Mouse (Mus musculus) myocyte (in vitro differentiated cells): ENCODE measurements around the gene Gm45808. TPM values are rescaled to one million over a fixed set of nuclear protein-coding genes. Genes with fewer than 3 reads are reported as not detected.
A peak's percentile ranks its signal among the peaks of the same experiment; 100 is the strongest.
"Not testable (repeated sequence)": the region's sequence is repeated elsewhere in the genome, so short reads cannot be mapped to it uniquely, and the experiment has no call there.

ENCODE experiments used
- H3K27me3 ChIP-seq: one replicate; pipeline ENCODE4 v1.6.1; 2011; ENCODE audit not compliant: control insufficient read depth, insufficient read depth, insufficient read length
- H3K36me3 ChIP-seq: one replicate; pipeline ENCODE4 v1.6.1; 2011; ENCODE audit not compliant: control insufficient read depth, insufficient read depth
- H3K4me2 ChIP-seq: one replicate; pipeline ENCODE4 v1.6.1; 2011; ENCODE audit warnings: low read depth, control low read depth
- H3K4me3 ChIP-seq: one replicate; pipeline ENCODE4 v1.5.1; 2011; ENCODE audit warnings: mild to moderate bottlenecking, control low read depth, moderate library complexity
- H3K79me2 ChIP-seq: one replicate; pipeline ENCODE4 v1.6.1; 2011; ENCODE audit not compliant: control insufficient read depth, insufficient read depth
- H3ac ChIP-seq: one replicate; pipeline ENCODE4 v1.6.1; 2011; ENCODE audit not compliant: control insufficient read depth, insufficient read length
- CEBPB ChIP-seq: IDR thresholded peaks from 2 replicates; pipeline ENCODE4 v1.6.1; 2011; ENCODE audit warnings: mild to moderate bottlenecking, moderate library complexity; ENCODE audit not compliant: poor library complexity, insufficient read depth, severe bottlenecking
- E2F4 ChIP-seq: IDR thresholded peaks from one replicate; pipeline ENCODE4 v1.6.1; 2011; ENCODE audit warnings: mild to moderate bottlenecking, control low read depth, moderate library complexity; ENCODE audit not compliant: insufficient read depth
- MAX ChIP-seq: IDR thresholded peaks from one replicate; pipeline ENCODE4 v1.6.1; 2011; ENCODE audit warnings: low read depth, mild to moderate bottlenecking, control low read depth
- MYOD1 ChIP-seq, 3 experiments: IDR thresholded peaks; one replicate each; pipeline ENCODE4 v1.6.1; 2011; ENCODE audit warnings: control low read depth in 2 of 3, low read depth in 2 of 3, mild to moderate bottlenecking in 2 of 3, moderate library complexity in 1 of 3; ENCODE audit not compliant: insufficient read length in 2 of 3, control insufficient read depth in 1 of 3
- MYOG ChIP-seq, 3 experiments: IDR thresholded peaks; one replicate each; pipeline ENCODE4 v1.6.1; 2011; ENCODE audit warnings: control low read depth in 2 of 3, low read depth in 2 of 3, mild to moderate bottlenecking in 2 of 3; ENCODE audit not compliant: insufficient read length in 2 of 3, control insufficient read depth in 1 of 3, insufficient read depth in 1 of 3
- POLR2A ChIP-seq: IDR thresholded peaks from one replicate; pipeline ENCODE4 v1.6.1; 2011; ENCODE audit warnings: low read depth, mild to moderate bottlenecking, control low read depth, moderate library complexity; ENCODE audit not compliant: insufficient read length
- POLR2AphosphoS2 ChIP-seq: IDR thresholded peaks from one replicate; pipeline ENCODE4 v1.6.1; 2011; ENCODE audit warnings: low read depth, control low read depth; ENCODE audit not compliant: insufficient read length
- REST ChIP-seq: IDR thresholded peaks from one replicate; pipeline ENCODE4 v1.6.1; 2011; ENCODE audit warnings: mild to moderate bottlenecking, control low read depth, moderate library complexity; ENCODE audit not compliant: insufficient read depth, insufficient read length
- SRF ChIP-seq: IDR thresholded peaks from one replicate; pipeline ENCODE4 v1.6.1; 2011; ENCODE audit warnings: low read depth; ENCODE audit not compliant: control insufficient read depth, insufficient read length
- TCF12 ChIP-seq: IDR thresholded peaks from one replicate; pipeline ENCODE4 v1.6.1; 2011; ENCODE audit warnings: mild to moderate bottlenecking, control low read depth; ENCODE audit not compliant: poor library complexity, insufficient read depth, severe bottlenecking
- TCF3 ChIP-seq: IDR thresholded peaks from one replicate; pipeline ENCODE4 v1.6.1; 2011; ENCODE audit warnings: low read depth, control low read depth; ENCODE audit not compliant: insufficient read length
- USF1 ChIP-seq: IDR thresholded peaks from one replicate; pipeline ENCODE4 v1.6.1; 2011; ENCODE audit warnings: low read depth, mild to moderate bottlenecking, control low read depth, moderate library complexity
- polyA plus RNA-seq: library from polyadenylated mRNA; unstranded; fragments of >200 nt; fragmentation: generic; extraction: Trizol; gene quantifications from one replicate; pipeline ENCODE4 v1.2.1, GENCODE M21; 2012; ENCODE audit warnings: missing spikeins

The Gm45808 gene
- polyA plus RNA-seq, 1 experiment, result not detected

GRCm38 (mm10) chr7:45489578-45489977, 3.0 kb upstream of the Gm45808 start:
- H3ac ChIP-seq, result no peak overlapping the region
- no peaks in the 10 kb centered on the region for H3K27me3 ChIP-seq
- H3K36me3 ChIP-seq, result no peaks in the 10 kb centered on the region
- no peaks in the 10 kb centered on the region for H3K79me2 ChIP-seq
- no peak for TF ChIP-seq MYOG (IDR thresholded peaks at IDR 0.05; ENCODE audit: control insufficient read depth in 1 of 3, insufficient read depth in 1 of 3, insufficient read length in 2 of 3, low read depth in 2 of 3)
- no peak for TF ChIP-seq CEBPB
- no peak for TF ChIP-seq POLR2A
- TF ChIP-seq SRF, result no peak
- TF ChIP-seq E2F4, result no peak
- TF ChIP-seq TCF12, result no peak
- no peak for TF ChIP-seq MYOD1 (IDR thresholded peaks at IDR 0.05; ENCODE audit: control insufficient read depth in 1 of 3, insufficient read length in 2 of 3, low read depth in 2 of 3)
- TF ChIP-seq TCF3, result no peak
- no peak for TF ChIP-seq POLR2AphosphoS2
- no peak for TF ChIP-seq MAX
- no peak overlapping the region for H3K4me2 ChIP-seq
- H3K4me3 ChIP-seq, result no peak overlapping the region

- no peak for TF ChIP-seq USF1
- TF ChIP-seq POLR2A, result peak; percentile 15
- no peak within 1 kb of the TSS for H3K4me3 ChIP-seq
Observed at GRCm38 (mm10) chr7:45488293-45489204, 1.9 kb upstream of the Gm45808 start, which contains the start of gene Dhdh. Gene Dhdh (minus strand): TSS chr7:45488805.

GRCm38 (mm10) chr7:45487861-45488292, 1.3 kb upstream of the Gm45808 start:
- H3K79me2 ChIP-seq, result no peaks in the 10 kb centered on the region
- no peaks in the 10 kb centered on the region for H3K36me3 ChIP-seq
- no peaks in the 10 kb centered on the region for H3K27me3 ChIP-seq
- TF ChIP-seq REST (no peak), MYOG (IDR thresholded peaks at IDR 0.05; ENCODE audit: control insufficient read depth in 1 of 3, insufficient read depth in 1 of 3, insufficient read length in 2 of 3, low read depth in 2 of 3) (no peak), E2F4 (no peak), CEBPB (no peak), POLR2AphosphoS2 (no peak), TCF12 (no peak), SRF (no peak)
- H3ac ChIP-seq, result no peak overlapping the region
- H3K4me3 ChIP-seq, result no peak overlapping the region
- no peak overlapping the region for H3K4me2 ChIP-seq

More at GRCm38 (mm10) chr7:45488293-45489204, 1.9 kb upstream of the Gm45808 start, which contains the start of gene Dhdh:
- Histone ChIP-seq H3K79me2 (no peaks in the 10 kb centered on the region), H3ac (no peak within 1 kb of the TSS), H3K27me3 (no peaks in the 10 kb centered on the region), H3K36me3 (no peaks in the 10 kb centered on the region), H3K4me2 (no peak within 1 kb of the TSS)

- Histone ChIP-seq H3K4me2 (no peak overlapping the region), H3K4me3 (no peak overlapping the region), H3ac (no peak overlapping the region), H3K79me2 (no peaks in the 10 kb centered on the region), H3K27me3 (no peaks in the 10 kb centered on the region), H3K36me3 (no peaks in the 10 kb centered on the region)
- TF ChIP-seq POLR2AphosphoS2, result no peak
- no peak for TF ChIP-seq TCF12
- no peak for TF ChIP-seq CEBPB
- TF ChIP-seq USF1, result no peak
- no peak for TF ChIP-seq SRF
- no peak for TF ChIP-seq POLR2A
- no peak for TF ChIP-seq TCF3
Observed at GRCm38 (mm10) chr7:45486158-45486557, 453 bp downstream of the Gm45808 start.

- not testable (repeated sequence) for H3K36me3 ChIP-seq, H3K79me2 ChIP-seq, H3ac ChIP-seq, H3K27me3 ChIP-seq, H3K4me2 ChIP-seq, H3K4me3 ChIP-seq
Observed at GRCm38 (mm10) chr7:45484985-45485384, 1.6 kb downstream of the Gm45808 start.

- no peak overlapping the region for H3K4me3 ChIP-seq
- TF ChIP-seq MAX (no peak), POLR2AphosphoS2 (no peak), E2F4 (no peak), MYOG (IDR thresholded peaks at IDR 0.05; ENCODE audit: control insufficient read depth in 1 of 3, insufficient read depth in 1 of 3, insufficient read length in 2 of 3, low read depth in 2 of 3) (no peak), SRF (no peak)
Observed at GRCm38 (mm10) chr7:45482166-45482565, 4.4 kb downstream of the Gm45808 start.

More at GRCm38 (mm10) chr7:45482166-45482565, 4.4 kb downstream of the Gm45808 start:
- Histone ChIP-seq H3K4me2 (no peak overlapping the region), H3ac (no peak overlapping the region), H3K79me2 (no peaks in the 10 kb centered on the region), H3K27me3 (no peaks in the 10 kb centered on the region), H3K36me3 (no peaks in the 10 kb centered on the region)
